Mouse (Mus musculus): ENCODE results near the gene Adssl1. TPM values are rescaled to one million over a fixed set of nuclear protein-coding genes. Genes with fewer than 3 reads are reported as not detected.

Gene Adssl1
- total RNA-seq, 4 experiments from 2014 or later, result 184 to 207 (median 193) TPM

DNA sequence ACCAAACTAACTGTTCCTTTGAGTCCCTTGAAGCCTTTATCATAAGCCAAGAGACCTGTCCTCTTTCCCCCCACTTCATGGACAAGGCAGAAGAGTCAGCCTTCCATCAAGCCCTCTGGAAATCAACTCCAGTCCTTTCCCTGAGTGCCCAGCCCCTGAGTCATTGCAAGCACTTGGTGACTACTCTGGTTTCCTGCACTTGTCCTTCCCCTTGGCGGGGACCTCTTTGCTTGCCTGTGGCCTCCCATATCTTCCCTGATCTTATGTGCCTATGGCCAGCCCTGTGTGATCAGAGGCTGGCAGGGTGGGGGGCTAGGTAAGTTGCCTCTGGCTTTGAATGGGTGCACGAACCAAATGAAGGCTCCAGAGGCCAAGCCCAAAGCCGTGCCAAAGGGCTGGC lies 2.1 kb downstream of the Adssl1 start:
- DNase-seq (ENCODE audit: low spot score), result no peak

DNA sequence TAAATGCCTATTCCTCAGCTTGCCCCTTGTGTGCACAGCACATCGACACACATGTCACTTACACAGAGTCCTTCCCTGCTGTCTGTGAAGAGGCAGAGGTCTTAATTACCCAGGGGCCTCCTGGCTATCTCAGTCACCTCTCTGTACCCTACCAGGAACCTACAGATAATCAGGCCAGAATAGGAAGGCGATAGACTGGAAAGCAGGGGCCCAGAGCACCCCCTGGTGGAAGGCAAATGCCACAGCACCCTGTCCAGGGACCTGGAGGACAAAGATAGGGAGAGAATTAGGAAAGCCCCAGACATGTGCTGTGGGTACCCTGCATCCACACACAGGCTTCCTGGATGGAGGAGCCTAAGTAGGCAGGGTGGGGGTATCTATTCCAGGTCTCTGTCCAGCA lies 3.9 kb downstream of the Adssl1 start:
- peak; percentile 66 for DNase-seq (ENCODE audit: low spot score)

DNA sequence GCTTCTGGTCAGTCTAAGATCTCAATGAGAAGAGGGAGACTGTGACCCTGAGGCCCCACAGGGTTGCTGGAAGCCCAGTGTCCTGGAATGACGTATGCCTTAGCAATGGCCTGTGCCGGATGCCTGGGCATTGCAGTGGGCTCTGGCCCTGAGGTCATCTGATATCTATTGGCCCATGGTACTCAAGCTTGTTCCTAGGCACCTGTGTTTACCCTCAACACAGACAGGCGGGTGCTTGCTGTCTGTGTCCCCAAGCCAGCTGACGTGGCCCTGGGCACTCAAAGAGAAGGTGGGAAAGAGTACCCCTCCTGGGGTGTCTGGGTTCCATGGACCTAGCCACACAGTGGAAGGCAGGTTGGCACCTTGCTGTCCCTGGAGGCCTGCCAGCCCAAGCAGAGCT lies 5.9 kb downstream of the Adssl1 start:
- no peak for DNase-seq (ENCODE audit: low spot score)

DNA sequence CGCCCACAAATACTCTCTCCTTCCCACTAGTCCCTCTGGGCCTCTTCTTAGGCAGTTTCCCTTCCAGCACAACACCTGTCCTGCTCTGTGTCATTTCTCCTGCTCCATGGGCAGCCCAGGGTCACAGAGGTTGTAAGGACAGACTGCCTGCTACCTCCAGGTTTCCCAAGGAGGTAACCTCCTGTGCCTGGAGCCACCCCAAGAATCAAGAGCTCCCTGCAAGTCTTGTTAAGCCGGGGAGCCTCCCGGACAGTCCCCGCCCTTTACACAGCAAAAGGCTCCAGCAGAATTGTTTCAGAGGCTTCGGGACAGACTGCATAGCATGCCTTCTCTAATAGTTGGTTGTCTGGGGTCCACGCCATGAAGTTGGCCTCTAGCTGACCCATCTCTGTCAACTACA lies 6.6 kb downstream of the Adssl1 start:
- DNase-seq (ENCODE audit: low spot score), result no peak

DNA sequence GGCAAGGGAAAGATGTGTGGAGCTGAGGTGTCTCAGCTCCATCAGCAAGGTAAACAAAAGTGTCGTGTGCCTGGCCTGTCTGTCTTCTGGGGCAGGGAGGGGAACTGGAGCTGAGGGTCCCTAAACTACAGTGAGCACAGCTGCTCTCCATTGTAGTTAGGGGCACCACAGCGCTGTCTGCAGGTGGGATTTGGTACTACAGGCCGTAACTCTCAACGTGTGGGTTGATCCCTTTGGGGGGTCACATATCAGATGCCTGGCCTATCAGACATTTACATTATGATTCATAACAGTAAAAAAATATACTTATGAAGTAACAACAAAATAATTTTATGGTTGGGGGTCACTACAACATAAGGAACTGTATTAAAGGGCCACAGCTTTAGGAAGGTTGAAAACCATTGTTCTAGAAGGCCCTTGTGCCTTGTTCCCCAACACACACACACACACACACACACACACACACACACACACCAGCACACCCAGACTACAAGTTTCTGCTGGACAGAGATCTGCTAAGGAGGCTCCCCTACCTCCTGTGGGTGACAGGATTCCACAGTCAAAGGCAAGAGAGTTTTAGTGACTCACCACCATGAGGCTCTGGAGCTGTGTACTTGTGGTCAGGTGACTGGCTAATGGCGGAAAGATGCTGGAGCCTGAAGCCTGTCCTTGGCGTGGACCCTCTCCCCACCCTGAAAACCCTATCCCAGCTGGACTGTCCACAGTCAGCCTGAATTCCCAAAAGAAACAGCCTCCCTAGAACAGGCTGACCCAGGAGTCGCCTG lies 7.4 kb downstream of the Adssl1 start:
- no peak for DNase-seq (ENCODE audit: low spot score)

DNA sequence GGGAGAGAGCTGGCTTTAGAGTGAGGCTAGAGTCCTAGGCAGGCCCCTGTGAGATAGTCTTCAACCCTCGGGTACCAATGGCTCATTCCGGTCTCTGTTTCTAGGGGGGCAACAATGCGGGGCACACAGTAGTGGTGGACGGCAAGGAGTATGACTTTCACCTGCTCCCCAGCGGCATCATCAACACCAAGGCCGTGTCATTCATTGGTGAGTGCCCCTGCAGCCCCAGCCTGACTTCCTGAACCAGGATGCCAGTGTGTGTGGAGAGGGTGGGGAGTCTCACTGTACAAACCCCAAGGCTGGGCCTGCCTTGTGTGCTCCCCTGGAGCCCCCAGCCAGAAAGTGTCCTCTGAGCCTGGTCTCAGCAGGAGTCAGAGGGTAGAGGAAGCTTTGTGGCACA lies 8.4 kb downstream of the Adssl1 start:
- DNase-seq (ENCODE audit: low spot score), result no peak

- DNase-seq (ENCODE audit: low spot score), result peak; percentile 67
These were observed 9.3 kb downstream of the Adssl1 start for GRCm38 (mm10) chr12:112628928-112629721.

DNA sequence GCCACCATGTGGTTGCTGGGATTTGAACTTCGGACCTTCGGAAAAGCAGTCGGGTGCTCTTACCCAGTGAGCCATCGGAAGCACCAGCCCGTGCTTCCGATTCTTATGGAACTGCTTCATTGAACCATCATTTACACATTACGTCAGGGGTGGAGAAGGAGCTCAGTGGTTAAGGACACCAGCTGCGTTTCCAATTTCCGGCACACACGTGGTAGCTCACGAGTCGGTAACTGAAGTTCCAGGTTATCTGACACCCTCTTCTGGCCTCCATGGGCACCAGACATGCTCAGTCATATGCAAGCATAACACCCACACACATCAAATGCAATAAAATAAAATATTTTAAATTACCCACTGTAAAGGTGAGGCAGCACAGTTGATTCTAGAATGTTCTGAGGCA lies 10.2 kb downstream of the Adssl1 start:
- no peak for DNase-seq (ENCODE audit: low spot score)

GRCm38 (mm10) chr12:112630796-112631195 lies 11.0 kb downstream of the Adssl1 start:
- DNase-seq (ENCODE audit: low spot score), result no peak

DNA sequence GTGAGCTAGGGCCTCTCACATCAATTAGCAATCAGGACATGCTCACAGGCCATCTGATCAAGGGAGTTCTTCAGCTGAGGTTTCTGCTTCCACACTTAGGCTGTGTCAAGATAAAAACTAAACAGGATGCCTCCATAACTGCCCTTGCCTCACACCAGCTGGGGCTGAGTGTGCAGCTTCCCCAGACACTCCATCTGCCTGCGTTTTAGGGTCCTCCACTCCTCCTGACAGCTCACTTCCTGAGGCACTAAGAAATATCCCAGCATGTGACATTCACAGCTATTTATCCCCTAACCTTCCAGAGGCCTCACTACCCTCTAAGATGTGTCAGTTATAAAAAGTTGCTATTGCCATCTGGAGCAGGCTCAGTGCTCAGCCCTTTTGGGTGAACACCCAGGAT lies 11.6 kb downstream of the Adssl1 start:
- no peak for DNase-seq (ENCODE audit: low spot score)

DNA sequence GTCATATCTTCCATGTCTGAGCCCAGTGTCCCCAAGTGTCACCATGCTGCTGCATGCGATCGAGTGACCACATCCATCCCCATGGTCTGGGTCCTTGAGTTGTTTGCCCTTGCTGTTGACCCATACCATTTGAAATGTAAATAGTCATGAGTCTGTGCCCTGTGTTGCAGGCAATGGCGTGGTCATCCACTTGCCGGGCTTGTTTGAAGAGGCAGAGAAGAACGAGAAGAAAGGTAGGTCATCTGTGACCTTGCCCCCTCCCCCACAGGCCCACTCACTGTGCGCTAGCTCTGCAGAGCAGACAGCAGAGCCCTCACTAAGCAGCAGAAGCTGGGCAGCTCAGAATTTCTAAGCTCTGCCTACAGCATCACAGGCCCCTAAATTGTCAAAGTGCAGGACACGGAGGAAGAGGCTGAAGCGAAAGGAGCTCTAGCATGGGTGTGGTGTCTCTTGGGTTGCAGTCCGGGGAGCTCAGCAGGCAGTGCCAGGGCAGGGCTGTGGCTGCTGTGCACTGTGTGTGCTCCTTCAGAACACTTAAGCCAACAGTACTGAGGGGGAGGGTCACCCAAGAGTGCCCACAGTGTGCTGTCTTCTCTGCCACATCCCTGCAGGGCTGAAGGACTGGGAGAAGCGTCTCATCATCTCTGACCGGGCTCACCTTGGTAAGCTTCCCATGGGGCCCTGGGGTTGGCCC lies 12.4 kb downstream of the Adssl1 start:
- no peak for DNase-seq (ENCODE audit: low spot score)

GRCm38 (mm10) chr12:112632907-112633306 lies 13.1 kb downstream of the Adssl1 start:
- no peak for DNase-seq (ENCODE audit: low spot score)

GRCm38 (mm10) chr12:112633686-112634085 lies 13.8 kb downstream of the Adssl1 start:
- no peak for DNase-seq (ENCODE audit: low spot score)

DNA sequence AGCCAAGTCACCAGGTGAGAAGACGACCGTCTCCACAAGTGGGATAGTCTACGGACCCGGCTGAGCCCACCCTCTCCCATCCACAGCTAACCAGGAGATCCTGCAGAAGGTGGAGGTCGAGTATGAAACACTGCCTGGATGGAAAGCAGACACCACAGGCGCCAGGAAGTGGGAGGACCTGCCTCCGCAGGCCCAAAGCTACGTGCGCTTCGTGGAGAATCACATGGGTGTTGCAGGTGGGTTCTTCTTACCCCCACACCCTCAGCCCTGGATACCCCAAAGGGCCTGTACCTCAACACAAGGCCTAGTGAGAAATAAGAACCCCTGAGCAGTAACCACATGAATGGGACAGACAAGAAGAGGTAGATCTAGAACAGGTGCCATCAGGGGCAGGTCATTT lies 19.7 kb downstream of the Adssl1 start:
- no peak for DNase-seq (ENCODE audit: low spot score)

GRCm38 (mm10) chr12:112643126-112643525 lies 23.3 kb downstream of the Adssl1 start:
- no peak for DNase-seq (ENCODE audit: low spot score)

- peak; percentile 99 for DNase-seq (ENCODE audit: low spot score)
These were observed 24.5 kb downstream of the Adssl1 start, which contains the start of gene Siva1 for GRCm38 (mm10) chr12:112644180-112644854. Gene Siva1 (plus strand): TSS chr12:112644679.

- DNase-seq (ENCODE audit: low spot score), result no peak
These were observed 25.1 kb downstream of the Adssl1 start for GRCm38 (mm10) chr12:112644855-112645506.

DNA sequence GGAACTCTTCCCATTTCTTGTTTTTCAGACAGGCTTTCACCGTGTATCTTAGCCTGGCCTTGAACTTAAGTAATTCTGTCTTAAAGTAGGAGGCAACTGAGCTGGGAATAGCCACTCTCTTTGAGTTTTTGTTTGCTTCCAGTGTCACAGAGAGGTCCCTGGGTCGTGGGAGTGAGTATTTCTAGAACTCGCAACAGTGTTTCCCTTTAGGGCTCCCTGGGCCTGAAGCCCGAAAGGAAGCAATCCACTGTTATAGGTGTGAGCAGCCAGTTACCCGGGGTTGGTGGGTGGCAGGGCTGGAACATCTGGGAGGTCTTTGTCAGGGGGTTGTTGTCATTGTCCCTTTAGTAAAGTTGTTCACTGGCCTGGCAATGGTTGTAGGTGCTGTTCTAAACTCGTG lies 26.3 kb downstream of the Adssl1 start:
- no peak for DNase-seq (ENCODE audit: low spot score)

DNA sequence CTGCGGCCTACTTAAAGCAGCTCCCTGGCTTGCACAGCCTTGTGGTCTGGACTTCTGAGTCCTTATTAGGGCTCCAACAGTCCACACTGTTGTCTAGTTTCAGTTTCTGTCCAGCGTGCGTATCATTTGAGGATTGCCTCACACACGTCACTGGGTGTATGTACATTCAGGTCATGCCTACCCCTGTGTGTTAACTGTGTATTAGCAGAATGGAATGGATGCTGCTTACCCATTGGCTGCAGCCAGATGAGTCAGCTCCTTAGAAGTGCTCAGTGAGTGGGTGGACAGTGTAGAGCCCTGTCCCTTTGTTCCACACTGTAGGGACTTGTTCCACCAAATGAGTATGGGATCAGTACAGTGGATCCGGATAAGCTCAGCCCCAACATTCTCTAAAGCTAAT lies 28.2 kb downstream of the Adssl1 start:
- no peak for DNase-seq (ENCODE audit: low spot score)

DNA sequence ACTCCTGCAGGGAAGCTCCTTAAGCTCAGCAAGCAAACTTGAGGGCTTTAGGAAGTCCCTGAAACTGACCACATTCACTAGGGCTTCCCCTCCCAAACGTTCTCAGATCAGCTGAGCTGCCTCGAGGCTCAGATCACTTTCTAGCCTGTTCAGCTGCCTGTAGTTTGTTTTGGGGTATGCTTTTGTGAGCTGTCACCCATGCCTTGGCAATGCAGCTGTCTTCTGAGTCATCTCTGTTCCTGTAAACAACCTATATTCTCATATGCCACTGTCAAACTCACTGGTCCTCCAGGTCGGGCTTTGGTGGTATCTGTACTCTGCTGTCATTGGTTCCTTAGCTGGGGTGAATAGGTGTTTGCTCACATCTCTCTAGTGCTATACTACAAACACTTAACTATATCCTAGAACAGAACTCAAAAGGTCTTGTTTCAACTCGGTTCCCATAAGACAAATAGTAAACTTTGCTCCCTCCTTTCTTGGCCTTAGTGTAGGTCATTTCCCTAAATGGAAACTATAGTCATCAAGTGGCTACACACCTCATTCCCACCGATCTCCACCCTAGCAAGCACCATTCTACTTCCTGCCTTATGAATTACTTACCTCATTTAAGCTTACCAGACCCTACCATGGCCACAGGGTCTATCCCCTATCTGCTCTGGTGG lies 32.1 kb downstream of the Adssl1 start:
- DNase-seq (ENCODE audit: low spot score), result no peak

All from heart, adult 8-10 months (tissue).